Mouse (Mus musculus) megakaryocyte-erythroid progenitor cell, adult 5 weeks (primary cell): ENCODE measurements around the gene Ermap. TPM values are rescaled to one million over a fixed set of nuclear protein-coding genes. Genes with fewer than 3 reads are reported as not detected.

Experiments used
- polyA plus RNA-seq: library from polyadenylated mRNA; stranded (reverse); fragments of >175 nt; gene quantifications from 2 replicates; pipeline ENCODE4 v1.2.3, GENCODE M21; 2012

Ermap gene
- polyA plus RNA-seq = 16.4 and 22.6 TPM in 2 replicates

GRCm38 (mm10) chr4:119189864-119190263 lies at the start of gene Ermap:
Ermap (minus strand) TSS chr4:119190011.

DNA sequence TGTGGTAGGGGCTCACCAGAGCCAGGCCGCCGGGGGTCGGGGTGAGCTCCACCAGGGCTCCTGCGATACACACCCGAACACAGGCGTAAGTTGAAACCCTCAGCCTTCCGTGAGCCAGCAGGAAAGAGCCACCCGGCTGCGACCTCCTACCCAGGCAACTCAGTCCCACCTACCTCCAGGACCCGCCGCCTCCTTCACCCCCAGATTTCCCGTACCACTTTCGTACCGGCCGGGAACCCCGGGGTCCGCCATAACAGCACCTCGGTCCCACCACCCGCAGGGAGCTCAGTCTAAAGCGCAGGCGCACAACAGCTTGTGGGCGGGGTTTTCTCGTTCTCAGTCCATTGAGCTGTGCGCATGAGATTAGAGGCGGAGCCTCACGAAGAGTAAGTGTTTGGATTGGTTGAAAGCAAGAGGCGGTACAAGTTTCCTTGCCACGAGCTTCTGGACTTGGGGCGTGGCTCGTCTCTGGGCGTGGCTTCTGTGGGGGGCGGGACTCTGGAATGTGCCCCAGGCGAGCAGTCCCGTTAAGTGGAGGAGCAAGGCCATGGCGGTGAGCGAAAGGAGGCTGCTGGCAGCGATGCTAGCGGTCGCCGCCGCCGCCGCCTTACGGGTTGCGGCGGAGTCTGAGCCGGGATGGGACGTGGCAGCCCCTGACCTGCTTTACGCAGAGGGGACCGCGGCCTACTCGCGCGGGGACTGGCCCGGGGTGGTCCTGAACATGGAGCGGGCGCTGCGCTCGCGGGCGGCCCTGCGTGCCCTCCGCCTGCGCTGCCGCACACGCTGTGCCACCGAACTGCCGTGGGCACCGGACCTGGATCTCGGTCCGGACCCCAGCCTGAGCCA lies 42.8 kb upstream of the Ermap start, which contains the start of the genes AU022252 and P3h1:
Gene AU022252 (minus strand): TSS at position 303 of the 846 bp plus-strand sequence.
Gene P3h1 (plus strand): TSS at position 506 of the 846 bp plus-strand sequence.

DNA sequence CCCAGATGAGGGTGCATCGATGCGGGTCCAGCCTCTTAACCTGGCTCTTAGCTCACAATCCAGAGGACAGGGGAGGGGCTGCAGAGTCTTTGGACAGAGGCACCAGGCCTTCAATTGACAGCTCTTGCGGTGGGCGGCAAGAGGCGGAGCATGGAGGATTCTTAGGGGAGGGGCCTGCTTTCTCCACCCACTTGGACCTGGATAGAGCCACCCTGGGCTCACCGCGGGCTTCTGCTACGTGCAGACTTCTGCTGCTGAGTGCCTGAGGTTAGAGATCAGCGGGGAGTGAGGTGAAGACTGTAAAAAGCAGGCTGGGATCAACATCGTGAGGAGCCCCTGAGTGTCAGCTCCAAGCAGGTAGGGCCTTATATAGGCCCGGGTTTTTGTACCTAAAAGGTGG lies 28.4 kb upstream of the Ermap start, which contains the start of gene Tmem269:
Gene Tmem269 (minus strand): TSS at position 49 of the 400 bp plus-strand sequence.

GRCm38 (mm10) chr4:119194909-119195581 lies 5.2 kb upstream of the Ermap start, which contains the start of gene Svbp:
Svbp (plus strand) TSS chr4:119195306.

DNA sequence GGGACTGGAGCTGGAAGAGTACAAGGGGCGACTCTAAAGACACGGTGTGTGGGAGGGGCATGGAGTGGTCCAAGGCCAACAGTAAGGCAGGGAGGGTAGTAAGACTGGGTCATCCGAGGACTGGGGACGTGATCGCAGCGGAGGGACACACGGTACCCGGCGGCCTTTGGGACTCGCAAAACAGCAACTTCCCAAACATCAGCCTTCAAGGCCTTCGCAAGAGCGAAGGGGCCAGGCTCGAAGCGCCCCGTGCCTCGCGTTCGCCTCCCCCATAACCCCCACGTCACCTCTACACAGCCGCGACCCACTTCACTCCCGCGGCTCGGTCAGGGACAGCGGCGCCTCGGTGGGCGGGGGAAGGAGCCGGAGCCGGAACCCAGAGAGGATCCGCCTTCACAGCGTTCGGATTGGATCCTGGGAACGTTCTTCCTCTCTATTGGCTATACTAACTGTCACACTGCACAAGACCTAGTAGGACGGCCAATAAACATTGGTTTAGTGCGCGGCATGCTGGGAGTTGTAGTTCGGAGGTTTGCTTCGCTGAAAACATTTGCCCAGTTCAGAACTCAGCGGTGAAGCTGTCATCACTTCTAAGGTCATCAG lies 15.9 kb downstream of the Ermap start, which contains the start of gene Zfp691:
Gene Zfp691 (minus strand): TSS at position 345 of the 603 bp plus-strand sequence.

Other genes starting within 250 kb of the Ermap start
- 0.09 TPM in 1 of 2 replicates, not detected in the other for gene Lao1, start 228.4 kb downstream of the Ermap start, polyA plus RNA-seq
- gene Slc2a1, start 81.3 kb downstream of the Ermap start, polyA plus RNA-seq = 24.4 and 31.9 TPM in 2 replicates
- gene Zfp691, start 15.8 kb downstream of the Ermap start, polyA plus RNA-seq = 5.0 and 5.8 TPM in 2 replicates
- 112 and 123 TPM in 2 replicates for gene Svbp, start 5.3 kb upstream of the Ermap start, polyA plus RNA-seq
- not detected in 2 replicates for gene Tmem269, start 28.2 kb upstream of the Ermap start, polyA plus RNA-seq
- 5.1 and 9.7 TPM in 2 replicates for gene AU022252, start 42.7 kb upstream of the Ermap start, polyA plus RNA-seq
- 15.2 and 19.0 TPM in 2 replicates for gene P3h1, start 42.9 kb upstream of the Ermap start, polyA plus RNA-seq
- not detected in 2 replicates for gene Cldn19, start 65.4 kb upstream of the Ermap start, polyA plus RNA-seq
- gene Ybx1, start 104.6 kb upstream of the Ermap start, polyA plus RNA-seq = 2,148 and 2,363 TPM in 2 replicates
- 2.2 and 2.7 TPM in 2 replicates for gene Ppih, start 130.5 kb upstream of the Ermap start, polyA plus RNA-seq
- 0.10 and 0.79 TPM in 2 replicates for gene Ccdc30, start 225.5 kb upstream of the Ermap start, polyA plus RNA-seq
- gene Ppcs, start 232.4 kb upstream of the Ermap start, polyA plus RNA-seq = 4.2 and 6.6 TPM in 2 replicates
- gene Zmynd12, start 232.8 kb upstream of the Ermap start, polyA plus RNA-seq = 0.03 and 0.09 TPM in 2 replicates